Mouse (Mus musculus) kidney, postnatal 4 days (tissue): ENCODE results near the gene Megf11.

ENCODE experiments used
- DNase-seq, 2 experiments: peaks; one replicate each; pipeline ENCODE4 v3.0.0; 2021; ENCODE audit warnings: mixed read lengths in 2 of 2

Megf11 gene

DNA sequence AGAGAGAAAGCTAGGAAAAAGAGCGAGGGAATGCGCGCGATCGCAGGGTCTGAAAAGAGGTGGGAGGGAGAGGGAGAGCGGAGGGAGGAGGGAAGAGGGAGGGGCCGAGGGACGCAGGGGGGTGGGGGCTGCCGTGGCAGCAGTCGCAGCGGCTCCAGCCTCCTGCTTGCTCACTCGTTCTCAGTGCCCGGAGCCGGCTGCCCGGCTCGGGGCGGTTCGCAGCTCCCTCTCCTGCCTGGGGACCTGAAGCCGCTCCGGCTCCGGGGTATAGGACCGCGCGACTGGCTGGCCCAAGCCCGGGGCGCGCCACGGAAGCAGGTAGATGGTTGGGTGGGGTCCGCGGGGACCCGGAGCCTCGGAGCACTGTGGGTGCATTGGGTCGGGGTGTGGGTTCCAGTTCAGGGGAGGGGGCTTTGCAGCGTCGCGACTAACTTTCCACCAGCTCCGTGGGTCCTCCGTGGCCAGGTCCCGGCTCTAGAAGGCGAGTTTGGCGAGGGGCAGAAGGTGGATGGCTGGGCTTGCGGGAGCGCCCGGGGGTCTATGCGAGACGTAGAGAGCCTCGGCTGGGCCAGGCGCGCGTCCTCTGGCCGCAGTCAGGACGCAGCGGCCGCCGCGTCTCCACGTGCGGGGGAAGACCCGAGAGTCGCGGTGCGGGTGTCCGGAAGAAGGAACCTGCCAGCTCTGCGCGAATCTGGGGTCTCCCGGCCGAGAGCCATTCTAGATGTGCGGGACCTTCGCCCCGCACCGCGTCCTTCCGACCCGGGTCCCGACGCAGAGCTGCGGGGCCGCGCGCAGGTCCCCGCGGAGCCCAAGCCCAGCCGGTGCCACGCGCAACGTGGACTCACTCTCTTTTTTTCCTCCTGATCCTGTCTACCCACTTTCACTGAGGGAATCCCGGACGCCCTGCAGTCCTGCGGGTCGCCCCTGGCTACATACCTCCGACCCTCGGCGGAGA is at the start of gene Megf11:
Gene Megf11, plus strand, starts transcription at position 116 of the 955 bp plus-strand sequence.
- peak; percentile 61 to 74 for DNase-seq

DNA sequence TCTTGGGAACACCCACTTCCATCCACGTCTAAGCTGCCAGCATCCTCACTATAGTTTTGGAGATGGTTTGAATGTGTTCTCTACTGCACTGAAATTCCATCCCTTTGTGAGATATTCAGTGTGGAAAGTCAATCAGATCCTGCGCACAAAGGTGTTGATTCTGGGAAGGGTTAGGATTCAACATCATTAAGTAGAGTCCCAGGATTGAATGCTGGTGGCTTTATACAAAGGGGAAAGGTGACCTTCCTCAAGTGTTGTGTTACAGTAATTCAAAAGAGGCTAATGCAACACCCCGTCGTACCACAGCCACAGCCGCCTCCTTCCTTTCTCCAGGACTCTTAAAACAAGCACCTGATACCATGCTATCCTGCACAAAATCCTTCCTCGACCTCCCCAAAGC is 49.6 kb upstream of the Megf11 start:
- DNase-seq, result no peak

DNA sequence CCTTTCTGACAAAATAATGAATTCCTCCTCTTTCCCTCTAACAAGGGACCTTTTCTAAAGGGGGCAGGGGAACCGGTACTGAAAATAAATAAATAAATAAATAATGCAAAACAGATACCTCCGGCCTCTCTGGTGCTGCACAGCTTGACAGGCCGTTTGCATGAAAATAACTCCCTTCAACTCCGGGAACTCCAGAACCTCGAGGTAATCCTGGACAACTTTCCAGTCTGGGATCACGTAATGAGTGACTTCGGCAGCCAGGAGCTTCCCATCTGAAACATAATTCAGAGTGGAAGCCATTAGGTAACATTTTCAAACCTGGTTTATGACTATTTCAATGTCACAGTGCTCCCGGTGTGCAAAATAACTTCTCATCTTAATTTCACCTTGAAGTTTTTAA is 46.1 kb upstream of the Megf11 start:
- peak in 1 of 2 experiments; percentile 10 for DNase-seq

DNA sequence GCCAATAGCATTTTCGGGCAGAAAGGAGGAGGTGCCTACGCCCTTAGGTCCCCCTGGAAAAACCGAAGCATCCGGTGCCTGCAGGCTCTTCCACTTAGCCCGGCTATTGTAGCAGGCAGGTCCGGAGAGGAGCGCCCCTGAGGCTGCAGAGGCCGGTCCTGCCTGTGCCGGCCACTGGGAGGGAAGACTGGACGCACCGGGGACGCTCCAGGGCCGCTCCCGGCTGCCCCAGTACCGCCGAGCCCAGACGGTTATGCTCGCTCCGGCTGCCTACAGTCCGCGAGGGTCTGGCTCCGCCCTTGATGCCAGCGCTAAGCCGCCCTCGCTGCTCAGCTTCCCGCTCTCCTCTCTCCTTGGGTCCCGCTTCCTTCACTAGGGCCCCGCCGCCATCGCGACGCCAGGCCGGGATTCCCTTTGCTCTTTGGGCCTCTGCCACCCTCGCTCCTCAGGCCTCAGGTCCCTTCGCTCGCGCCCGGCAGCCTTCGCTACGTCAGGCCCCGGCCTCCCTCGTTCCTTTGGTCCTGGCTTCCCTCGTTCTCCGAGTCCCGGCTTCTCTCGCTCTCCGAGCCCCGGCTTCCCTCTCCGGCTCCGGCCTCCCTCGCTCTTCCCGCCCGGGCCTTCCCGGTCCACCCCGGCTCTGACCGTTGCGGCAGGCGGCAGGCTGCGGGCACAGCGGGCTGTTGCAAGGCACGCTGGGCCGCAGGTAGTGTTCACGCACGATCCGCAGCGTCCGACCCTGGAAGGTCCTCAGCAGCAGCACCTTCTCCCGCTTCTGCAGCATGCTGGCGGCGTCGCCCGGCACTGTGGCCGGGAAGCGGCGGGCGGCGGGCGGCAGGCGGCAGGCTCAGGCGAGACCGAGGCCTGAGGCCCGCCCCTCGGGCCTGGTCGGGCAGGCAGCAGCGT is 44.8 kb upstream of the Megf11 start:
- peak; percentile 80 to 89 for DNase-seq

DNA sequence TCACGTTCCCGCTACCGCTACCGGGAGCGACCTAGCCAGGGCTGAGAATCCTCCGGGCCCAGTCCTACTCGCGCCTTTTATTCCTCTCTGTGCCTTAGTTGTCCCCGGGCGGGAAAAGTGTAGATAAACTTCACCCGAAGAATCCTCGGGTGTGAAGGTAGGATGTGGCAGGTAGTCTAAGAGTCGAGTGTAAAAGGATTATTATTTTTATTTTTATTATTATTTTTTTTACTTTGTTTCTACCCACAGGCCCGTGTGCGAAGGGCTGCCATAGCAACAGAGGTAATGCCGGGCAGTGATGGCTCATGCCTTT is 44.2 kb upstream of the Megf11 start, which contains the start of gene Dis3l:
Gene Dis3l, minus strand, starts transcription at position 35 of the 313 bp plus-strand sequence.
- DNase-seq, result no peak

DNA sequence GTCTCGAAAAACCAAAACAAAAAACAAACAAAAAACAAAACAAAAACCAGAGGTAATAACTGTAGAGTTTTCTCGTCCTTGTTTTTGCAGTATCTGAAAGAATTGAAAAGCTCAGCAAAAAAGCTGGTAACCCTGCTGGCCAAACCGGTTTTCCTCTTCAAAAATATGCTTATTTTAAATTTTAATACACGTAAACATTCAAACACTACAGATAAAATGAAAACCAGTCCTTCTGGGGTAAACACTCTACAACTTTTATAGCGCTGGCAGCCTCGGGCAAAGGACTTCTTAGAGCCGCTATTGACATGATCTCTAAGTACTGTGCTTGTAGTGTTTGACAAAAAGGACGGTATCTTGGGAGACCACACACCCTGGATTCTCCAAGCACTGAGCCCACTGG is 43.8 kb upstream of the Megf11 start:
- DNase-seq, result no peak

DNA sequence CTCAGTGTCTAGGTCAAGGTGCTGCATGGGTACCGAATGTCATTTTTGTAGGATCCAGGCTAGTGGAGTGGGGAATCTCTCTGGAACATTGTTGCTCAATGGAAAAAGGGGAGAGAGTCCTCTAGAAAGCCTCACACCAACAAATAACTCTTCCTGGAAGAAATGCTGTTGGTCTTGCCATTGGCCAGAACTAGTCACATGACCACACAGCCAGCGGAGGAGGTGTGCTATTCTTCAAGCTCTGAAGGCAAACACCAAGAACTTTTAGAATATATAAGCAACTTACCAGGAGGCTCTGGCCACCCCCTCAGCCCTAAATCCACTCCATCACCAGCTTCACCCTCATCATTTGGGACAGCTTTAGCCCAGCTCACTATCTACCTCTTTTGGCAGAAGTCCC is 41.8 kb upstream of the Megf11 start:
- DNase-seq, result no peak

DNA sequence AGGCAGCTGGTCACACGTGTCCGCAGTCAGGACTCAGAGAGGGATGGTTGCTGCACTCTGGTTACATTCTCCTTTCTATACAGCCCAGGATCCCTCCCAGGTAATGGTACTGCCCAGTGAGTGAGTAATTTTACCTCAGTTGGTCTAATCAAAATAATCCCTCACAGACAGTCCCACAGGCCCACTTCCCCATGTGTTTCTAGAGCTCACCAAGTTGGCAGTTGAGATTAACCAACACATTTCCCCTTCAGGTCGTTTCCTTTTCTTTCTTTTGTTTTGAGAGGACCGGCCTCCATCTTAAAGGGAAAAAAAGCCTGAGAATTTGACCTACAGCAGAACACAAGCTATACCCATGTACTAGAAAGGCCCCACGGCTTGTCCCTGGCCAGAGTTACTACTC is 39.5 kb upstream of the Megf11 start:
- no peak for DNase-seq

DNA sequence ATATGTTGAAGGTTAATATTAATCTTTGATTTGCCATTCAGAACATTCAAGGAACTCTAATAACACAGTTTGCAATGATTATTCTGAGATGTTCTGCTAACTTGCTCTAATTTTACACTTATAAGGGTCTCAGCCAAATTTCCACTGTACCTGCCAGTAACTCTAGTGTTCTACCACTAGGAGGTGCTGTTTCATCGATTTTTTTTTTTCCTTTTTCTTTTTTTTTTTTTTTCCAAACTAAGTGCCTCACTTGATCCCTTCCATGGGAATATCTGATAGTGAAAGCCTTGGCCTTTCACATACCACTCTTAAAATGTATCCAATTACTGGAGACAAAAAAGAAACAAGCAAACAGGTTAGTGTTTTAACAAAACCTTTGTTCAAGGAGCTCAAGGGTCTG is 38.0 kb upstream of the Megf11 start:
- no peak for DNase-seq

DNA sequence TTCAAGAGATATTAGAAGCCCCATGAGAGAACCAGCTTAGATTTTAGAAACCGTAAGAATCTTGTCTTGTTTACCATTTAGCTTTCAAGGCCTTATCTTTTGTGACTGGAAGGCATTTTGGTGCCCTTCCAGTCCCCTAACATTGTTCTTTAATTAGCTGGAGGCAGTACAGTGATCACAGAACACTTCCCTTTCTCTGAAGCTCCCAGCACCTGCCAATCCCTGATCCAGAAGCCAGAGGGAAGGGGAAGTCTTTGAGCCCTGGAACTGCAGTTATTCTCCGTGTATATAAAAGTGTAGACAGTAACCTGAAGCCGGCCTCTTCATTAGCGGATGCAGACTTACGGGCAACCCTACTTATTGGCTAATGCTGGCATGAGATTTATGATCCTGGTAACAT is 35.9 kb upstream of the Megf11 start:
- DNase-seq, result no peak

DNA sequence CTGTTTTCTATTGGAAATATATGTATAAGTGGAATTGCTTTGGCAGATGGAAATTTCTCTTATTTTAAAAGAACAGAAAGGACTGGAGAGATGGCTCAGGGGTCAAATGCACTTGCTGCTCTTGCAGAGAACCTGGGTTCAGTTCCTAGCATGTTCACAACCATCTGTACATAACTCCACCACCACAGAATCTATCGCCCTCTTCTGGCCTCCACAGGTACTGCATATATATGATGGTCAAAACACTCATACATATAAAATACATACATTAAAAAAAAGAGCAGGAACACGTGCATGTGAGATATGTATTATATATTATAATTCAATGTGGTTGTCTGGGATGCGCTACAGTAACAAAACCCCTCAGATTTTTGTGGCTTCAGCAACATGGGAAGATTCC is 34.2 kb upstream of the Megf11 start:
- no peak for DNase-seq

DNA sequence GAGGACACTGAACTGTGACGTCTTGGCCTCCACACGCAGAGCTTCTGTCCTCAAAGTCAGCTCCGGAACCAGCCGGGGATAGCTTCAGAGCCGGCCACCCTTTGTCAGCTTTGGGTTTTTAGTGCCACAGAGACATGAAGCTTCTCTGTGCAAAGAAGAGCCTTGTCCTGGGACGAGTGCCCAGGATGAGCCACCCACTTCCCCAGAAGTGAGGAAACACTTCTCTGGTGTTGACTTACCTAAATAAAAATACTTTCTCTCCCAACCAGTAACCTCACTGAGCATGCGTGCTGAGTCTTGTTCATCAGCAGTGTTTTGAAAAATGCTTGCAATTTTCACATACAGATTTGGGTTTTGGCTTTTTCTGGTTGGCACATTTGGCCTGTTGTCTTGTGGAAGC is 29.8 kb upstream of the Megf11 start:
- no peak for DNase-seq

DNA sequence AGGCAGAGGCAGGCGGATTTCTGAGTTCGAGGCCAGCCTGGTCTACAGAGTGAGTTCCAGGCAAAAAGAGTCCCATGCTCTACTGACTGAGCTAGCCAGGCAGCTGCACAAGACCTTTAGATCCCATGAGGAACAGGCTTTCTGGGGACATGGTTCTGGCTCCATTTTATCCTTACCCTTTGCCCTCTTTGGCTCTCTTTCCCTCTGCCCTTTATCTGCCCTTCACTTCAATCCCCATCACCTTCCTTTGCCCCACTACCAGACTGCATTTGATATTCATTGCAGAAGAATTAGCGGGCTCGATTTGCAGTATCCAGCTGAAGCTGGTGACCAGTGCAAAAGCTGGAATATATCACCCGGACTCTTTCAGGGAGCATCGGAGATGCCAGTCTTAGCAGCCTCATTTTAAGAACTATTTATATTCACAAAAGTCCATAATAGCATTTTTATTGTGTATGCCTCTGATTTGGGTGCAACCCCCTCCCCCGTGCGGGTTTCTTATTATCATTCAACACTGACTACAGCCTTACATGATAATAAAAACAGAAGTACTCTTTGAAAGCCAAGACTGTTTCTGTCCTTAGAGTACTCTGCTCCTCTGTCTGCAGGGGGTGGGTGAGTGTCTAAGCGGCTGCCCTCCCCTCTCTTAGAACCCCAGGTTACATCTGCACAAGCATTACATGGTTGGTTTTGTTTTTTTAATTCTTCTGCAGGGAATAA is 24.0 kb upstream of the Megf11 start:
- DNase-seq, result no peak

DNA sequence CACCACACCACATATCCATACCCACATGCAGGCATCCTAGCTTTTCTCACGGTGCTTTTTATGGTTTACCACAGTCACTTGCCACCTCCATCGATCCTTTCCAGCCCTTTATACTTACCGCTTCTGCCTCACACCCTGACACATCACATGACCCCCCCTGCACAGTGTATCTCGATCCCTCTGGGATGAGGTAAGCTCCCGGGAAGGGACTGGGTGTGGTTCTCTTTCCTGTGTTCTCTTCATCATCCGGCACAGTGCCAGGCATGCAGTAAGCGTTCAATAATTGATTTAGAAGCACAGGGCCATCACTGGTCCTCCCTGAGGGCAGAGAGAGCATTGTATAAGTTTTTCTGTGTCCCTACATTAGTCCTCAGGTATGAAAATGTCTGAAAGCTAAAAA is 15.6 kb upstream of the Megf11 start:
- no peak for DNase-seq

DNA sequence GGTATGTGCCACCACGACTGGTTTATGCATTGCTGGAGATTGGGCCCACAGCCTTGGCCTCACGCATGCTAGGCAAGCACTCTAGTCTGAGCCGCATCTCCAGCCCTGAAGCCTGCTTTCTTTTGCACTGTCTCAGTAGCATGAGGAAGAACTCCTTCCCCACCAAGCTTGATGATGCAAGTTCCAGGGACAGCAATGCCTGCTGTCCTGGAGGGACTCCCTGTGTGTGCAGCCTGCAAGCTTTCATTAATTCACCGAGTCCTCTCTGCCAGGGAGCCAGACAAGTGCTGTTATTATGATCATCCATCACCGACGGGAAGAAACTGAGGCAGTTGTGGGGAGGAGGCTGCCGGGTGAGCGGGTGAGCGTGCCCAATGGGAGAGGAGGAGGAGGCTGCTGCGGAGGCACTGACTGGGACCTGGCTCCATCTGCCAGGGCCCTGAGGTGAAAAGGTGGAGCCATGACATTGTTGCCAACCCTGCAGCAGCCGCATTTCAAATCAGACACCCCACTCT is 14.1 kb upstream of the Megf11 start:
- DNase-seq, result no peak

DNA sequence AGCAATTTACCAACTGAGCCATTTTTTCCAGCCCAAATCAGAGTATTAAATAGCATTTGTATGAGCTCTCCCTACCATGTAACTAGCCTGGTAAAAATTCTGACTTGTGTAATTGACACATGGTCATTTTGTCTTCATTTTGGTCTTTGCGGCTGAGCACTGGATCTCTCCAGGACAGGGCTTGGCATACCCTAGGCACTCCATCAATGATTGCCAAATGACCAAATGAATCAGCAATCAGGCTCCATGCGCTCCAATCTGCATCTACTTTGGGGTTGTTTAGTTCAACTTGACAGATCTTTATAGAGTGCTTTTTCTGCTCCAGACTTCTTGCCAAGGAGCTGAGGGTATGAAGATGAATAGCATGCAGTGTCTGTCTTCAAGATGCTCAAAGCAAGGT is 9.0 kb upstream of the Megf11 start:
- no peak for DNase-seq

DNA sequence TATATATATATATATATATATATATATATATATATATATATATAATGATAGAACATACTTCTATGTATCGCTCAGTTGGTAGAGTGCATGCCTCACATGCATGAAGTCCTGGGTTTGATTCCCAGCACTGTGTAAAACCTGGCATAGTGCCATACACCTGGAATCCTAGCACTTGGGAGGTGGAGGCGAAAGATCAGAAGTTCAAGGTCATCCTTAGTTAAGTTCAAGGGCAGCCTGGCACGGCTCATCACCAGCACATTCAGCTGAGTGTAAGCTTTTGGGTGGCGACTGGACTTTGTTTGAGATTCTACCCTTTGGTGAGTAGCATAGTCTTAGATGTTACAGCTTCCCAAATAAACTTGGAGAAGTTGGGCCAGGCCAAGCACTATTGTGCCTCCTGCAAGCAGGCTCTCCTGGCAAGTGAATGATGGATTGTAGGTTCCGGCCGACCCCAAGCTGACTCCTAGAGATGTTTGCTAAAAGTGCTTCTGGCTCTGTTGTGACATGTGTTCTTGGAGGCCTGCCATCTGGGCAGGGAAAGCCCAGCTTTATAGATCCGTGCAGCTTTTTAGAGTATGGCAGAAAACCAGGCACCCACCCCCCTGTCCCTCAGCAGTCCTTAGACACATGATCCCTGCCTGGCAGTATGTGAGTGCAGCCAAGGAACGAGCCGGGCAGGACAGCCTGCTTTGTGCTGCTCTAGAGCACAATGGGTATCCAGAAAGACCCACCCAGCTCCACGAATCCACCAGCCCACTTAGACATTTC is 2.2 kb upstream of the Megf11 start:
- DNase-seq, result peak; percentile 36 to 49

DNA sequence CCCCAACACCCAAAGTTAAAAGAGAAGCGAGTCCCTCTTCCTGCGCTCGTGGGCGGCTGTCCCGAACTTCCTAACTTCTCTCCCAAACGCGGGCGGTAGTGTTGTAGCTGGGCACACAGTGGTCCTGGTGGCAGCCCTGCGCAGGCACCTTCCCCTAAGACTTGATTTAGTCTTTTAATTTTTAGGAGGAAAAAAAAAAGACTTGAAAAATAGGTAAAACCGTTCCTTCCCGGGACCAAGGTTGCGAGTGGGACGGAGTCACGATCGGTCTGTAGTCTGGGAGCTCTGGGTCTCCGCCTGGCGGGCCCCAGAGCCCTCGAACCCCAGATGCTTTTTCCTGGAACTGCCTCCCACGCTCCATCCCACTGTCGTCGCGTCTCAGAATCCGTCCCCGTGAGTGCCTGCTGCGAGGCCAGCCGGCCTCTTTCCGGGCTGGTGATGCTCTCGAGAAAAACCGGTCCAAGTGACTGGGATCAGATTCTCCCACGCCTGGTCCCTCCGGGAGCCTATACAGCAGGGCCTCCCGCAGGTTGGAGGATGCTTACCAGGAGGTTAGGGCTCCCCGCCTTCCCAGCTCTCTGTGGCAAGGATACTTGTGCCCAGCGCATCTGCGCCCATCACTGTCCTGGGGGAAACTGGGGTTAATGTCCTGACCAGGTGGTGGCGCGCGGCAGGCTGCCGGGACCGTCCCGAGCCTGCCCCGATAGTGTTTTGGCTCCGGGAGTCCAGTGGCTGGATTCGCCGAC is 1.2 kb downstream of the Megf11 start:
- peak; percentile 37 to 55 for DNase-seq

DNA sequence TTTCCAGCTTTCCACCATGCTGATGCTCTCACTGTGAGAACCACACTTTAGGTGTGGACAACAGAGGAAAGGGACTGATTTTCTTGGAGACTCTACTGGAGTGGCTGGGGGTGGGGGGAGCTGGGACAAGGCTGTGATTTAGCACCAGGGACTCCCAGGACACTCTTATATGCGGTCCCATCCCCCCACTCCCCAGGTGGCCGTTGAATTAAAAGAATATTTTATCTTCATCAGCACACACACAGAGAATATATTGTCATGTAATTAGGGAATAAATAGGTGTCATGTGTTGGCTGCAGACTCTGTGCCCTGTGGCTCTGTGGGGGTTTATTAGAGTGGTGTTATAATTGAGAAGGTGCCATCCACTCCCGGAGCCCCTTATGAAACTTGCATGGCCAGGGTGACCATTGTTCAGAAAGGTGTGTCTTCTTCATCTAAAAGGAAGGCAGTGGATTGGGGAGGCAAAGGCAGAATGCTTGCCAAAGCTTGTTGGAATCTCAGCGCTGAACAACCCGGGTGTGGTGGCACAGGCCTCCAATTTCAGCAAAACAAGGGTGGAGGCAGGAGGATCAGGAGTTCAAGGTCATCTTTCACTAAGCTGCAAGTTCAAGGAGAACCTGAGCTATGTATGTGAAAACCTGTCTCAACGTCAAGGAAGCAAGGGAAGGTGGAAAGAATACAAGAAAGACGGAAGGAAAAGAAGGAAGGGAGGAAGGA is 4.3 kb downstream of the Megf11 start:
- no peak for DNase-seq

DNA sequence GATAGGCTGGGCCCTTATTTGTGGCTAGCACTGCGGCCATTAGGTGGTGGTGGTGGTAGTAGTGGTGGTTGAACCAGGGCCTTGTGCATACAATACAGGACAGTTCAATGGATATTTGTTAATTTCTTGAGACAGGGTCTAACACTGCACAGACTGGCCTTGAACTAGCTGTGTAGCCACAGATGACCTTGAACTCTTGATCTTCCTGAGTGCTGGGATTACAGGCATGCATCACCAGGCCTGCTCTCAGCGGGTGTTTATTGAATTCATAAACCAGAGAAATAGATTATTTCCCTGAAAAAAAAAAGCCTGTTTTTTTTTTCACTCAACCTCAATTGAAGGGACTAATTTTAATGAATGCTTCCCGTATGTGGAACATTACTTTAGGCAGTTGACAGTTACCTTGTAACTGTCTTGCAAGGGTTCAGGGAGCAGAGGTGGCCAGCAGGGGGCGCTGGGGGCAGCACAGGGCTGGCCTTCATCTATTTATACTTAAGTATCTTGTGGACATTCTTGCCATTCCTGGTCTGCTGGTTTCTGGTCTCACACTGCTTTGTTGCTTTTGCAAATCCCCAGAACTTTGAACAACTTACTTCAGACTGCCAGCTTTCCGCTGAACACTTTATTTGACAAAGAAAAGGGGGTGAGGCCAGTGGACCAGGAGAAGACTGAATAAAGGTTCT is 8.6 kb downstream of the Megf11 start:
- DNase-seq, result peak; percentile 92
